Mouse (Mus musculus): ENCODE measurements around the gene Pdhx.

DNA sequence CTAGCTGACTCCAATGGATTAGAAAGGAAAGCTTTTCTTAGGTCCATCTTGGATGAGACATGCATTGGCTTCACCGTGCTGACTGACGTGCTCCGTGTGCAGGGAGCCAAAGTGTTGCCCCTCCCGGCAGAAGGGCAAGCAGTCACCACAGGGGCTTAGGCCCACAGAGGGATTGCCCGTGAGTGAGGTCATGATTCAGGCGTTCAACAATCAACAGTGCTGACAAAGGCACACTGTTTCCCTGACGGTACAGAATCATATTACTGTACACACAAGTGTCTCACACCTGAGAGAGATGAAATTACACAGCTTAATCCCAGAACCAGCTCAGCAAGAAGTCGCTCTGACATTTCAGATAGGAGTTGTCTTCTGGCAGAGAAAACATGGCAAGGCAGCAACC, 38.4 kb upstream of the Pdhx start:
- TF ChIP-seq CTCF (IDR thresholded peaks at IDR 0.05; ENCODE audit: insufficient read depth, low read depth, low read length) (no peak), POLR2A (IDR thresholded peaks at IDR 0.05; ENCODE audit: insufficient read depth, low read depth, low read length) (no peak)
